Mouse (Mus musculus): ENCODE results near the gene Ugcg. TPM values are rescaled to one million over a fixed set of nuclear protein-coding genes. Genes with fewer than 3 reads are reported as not detected.

Ugcg gene
- 103 TPM for polyA plus RNA-seq (2017; shearing (Covaris generic))

DNA sequence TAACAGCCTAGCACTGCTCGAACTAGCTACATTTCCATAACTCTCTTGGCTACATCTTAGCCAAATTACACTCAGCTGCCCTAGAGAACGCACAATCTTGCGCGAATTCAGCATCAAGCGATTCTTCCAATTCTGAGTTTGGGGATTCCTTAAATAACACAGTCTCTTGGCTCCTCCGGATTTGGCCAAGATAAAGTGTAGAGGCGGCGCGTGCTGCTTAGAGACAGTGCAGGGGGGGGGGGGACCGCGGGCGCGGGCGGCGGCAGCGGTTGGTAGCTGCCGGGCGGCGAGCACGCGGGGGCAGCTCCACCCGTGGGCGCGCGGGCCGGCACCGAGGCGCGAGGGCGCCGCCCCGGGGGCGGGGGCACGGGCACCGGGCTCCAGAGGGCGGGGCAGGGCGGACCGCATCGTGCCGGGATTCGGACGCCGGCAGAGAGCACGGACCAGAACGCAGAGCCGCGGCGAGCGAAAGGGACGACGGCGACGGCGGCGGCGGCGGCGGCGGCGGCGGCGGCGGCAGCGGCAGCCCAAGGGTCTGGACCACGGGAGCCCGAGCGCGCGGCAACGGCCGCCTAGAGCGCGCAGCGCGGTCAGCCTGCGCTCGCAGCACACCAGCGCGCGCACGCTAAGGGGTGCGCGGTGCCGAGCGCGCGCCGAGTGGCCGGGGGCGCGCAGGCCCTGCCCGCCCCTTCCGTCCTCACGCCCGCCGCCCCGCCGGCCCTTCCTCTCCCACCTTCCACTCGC is at the start of gene Ugcg:
TSS of gene Ugcg (plus strand) at position 456 of the 744 bp plus-strand sequence.

Other genes with a start within 250 kb of the Ugcg start
- gene Zkscan16, start 245.6 kb upstream of the Ugcg start, polyA plus RNA-seq (2017; shearing (Covaris generic)): not detected
- gene Ptgr1, start 202.1 kb upstream of the Ugcg start, polyA plus RNA-seq (2017; shearing (Covaris generic)): not detected
- 4.0 TPM for gene Dnajc25, start 194.2 kb upstream of the Ugcg start, polyA plus RNA-seq (2017; shearing (Covaris generic))
- 2.3 TPM for gene Gm20503, start 186.0 kb upstream of the Ugcg start, polyA plus RNA-seq (2017; shearing (Covaris generic))
- gene Gng10, start 154.2 kb upstream of the Ugcg start, polyA plus RNA-seq (2017; shearing (Covaris generic)): 92.9 TPM
- not detected for gene AI481877, start 50.3 kb upstream of the Ugcg start, polyA plus RNA-seq (2017; shearing (Covaris generic))
- gene Susd1, start 249.4 kb downstream of the Ugcg start, polyA plus RNA-seq (2017; shearing (Covaris generic)): 1.1 TPM